Mouse (Mus musculus) forebrain, postnatal 0 days (tissue): Measurements from ENCODE around the gene Enah. TPM values are rescaled to one million over a fixed set of nuclear protein-coding genes. Genes with fewer than 3 reads are reported as not detected.

ENCODE experiments used
- ATAC-seq: fragments of 200-750 bp; cut with Nextera tagmentation; 2 replicates; pipeline ENCODE4 v1.8.0; 2017; ENCODE audit warnings: mild to moderate bottlenecking, moderate library complexity
- DNase-seq: peaks from one replicate; pipeline ENCODE4 v3.0.0-alpha.2; 2015
- H3K27ac ChIP-seq: fragments of 300-500 bp; sonication (generic); 2 replicates; pipeline ENCODE4 v1.5.1; 2014; ENCODE audit warnings: low read depth, mild to moderate bottlenecking, antibody characterized with exemption, low read length, moderate library complexity, mixed read lengths
- H3K27me3 ChIP-seq: fragments of 300-500 bp; sonication (generic); 2 replicates; pipeline ENCODE4 v1.6.1; 2014; ENCODE audit warnings: mild to moderate bottlenecking, low read length, mixed read lengths; ENCODE audit not compliant: insufficient read depth
- H3K36me3 ChIP-seq: fragments of 300-500 bp; sonication (generic); 2 replicates; pipeline ENCODE4 v1.6.1; 2014; ENCODE audit warnings: mild to moderate bottlenecking, moderate library complexity; ENCODE audit not compliant: insufficient read depth
- H3K4me1 ChIP-seq: fragments of 300-500 bp; sonication (generic); 2 replicates; pipeline ENCODE4 v1.6.1; 2014; ENCODE audit warnings: antibody characterized with exemption; ENCODE audit not compliant: insufficient read depth
- H3K4me2 ChIP-seq: fragments of 300-500 bp; sonication (generic); 2 replicates; pipeline ENCODE4 v1.6.1; 2014; ENCODE audit warnings: low read depth, mild to moderate bottlenecking, moderate library complexity
- H3K4me3 ChIP-seq: fragments of 300-500 bp; sonication (generic); 2 replicates; pipeline ENCODE4 v1.5.1; 2014; ENCODE audit warnings: low read depth, low read length, mixed read lengths
- H3K9ac ChIP-seq: fragments of 300-500 bp; sonication (generic); 2 replicates; pipeline ENCODE4 v1.6.1; 2014; ENCODE audit warnings: mild to moderate bottlenecking
- H3K9me3 ChIP-seq: fragments of 300-500 bp; sonication (generic); 2 replicates; pipeline ENCODE4 v1.6.1; 2016; ENCODE audit warnings: low read length
- CTCF ChIP-seq: sonication (generic); IDR thresholded peaks from 2 replicates; pipeline ENCODE4 v1.5.1; 2016; ENCODE audit warnings: antibody characterized with exemption, control low read depth, low read depth
- WGBS: fragments of 180-500 bp; shearing (Covaris S2); extraction: QIAGEN DNeasy Blood & Tissue Kit; methylation state at CpG from one replicate; pipeline ENCODE4 v1.1.7; 2014; 5-methylcytosine and 5-hydroxymethylcytosine counted together
- polyA plus RNA-seq: library from polyadenylated mRNA; unstranded; fragments of >200 nt; fragmentation: Nextera tagmentation; extraction: Ambion mirVana; gene quantifications from 2 replicates; pipeline ENCODE4 v1.2.1, GENCODE M21; 2015
- total RNA-seq: library from RNA; depleted of rRNA; stranded (reverse); fragments of >200 nt; gene quantifications from 2 replicates; pipeline ENCODE4 v1.2.3, GENCODE M21; 2014

Enah gene
- total and polyA plus RNA-seq, 2 experiments from 2014 or later: 16.0 to 88.0 TPM

DNA sequence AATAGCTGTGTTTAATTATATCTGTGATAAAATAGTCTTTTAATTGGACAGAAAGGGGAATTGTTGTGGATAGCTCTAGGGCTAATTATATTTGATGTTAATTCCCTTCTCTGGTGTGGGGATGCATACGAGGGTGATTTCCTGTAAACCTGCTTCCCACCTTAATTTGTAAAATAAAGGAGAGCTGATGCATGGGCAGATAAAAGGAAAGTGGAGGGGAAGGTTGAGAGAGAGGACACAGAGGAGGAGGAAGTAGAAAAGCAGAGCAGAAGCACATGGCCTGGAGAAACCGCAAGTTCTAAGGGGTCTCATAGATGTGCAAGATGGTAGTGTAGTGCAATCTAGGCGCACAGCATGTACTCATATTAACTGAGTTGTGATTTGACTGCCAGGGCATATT, 71.6 kb downstream of the Enah start:
- ATAC-seq (no peak), DNase-seq (no peak)
- no peak overlapping the region for H3K4me3 ChIP-seq
- no peaks in the 10 kb centered on the region for H3K27me3 ChIP-seq
- 87% methylated on average over 3 of the region's 3 CpGs for WGBS
- no peaks in the 10 kb centered on the region for H3K9me3 ChIP-seq
- no peak for TF ChIP-seq CTCF
- no peak overlapping the region for H3K4me2 ChIP-seq
- no peak overlapping the region for H3K9ac ChIP-seq
- H3K27ac ChIP-seq: no peak overlapping the region
- no peaks in the 10 kb centered on the region for H3K36me3 ChIP-seq
- 0 out of 2 replicates have a peak, but pooled peaks cover 3% of the 10 kb centered on the region for H3K4me1 ChIP-seq

DNA sequence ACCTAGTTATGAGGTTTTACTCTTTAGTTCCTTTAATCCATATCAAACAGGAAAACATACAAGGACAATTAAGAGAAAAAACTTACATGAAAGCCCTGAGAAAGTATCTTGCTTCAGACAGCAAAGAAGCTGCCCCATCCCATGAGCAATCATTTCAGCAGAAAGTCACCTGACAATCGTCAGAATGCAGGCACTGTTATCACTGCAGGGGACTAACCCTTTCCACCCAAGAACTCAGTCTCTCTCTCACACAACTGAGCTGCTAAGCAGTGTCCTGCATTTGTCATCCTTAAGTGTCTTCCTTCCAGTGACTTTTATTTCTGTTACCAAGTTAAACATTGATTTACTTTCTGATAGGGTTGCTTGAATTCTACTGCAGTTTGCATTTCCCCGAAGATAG, 82.7 kb downstream of the Enah start:
- no peak for ATAC-seq

DNA sequence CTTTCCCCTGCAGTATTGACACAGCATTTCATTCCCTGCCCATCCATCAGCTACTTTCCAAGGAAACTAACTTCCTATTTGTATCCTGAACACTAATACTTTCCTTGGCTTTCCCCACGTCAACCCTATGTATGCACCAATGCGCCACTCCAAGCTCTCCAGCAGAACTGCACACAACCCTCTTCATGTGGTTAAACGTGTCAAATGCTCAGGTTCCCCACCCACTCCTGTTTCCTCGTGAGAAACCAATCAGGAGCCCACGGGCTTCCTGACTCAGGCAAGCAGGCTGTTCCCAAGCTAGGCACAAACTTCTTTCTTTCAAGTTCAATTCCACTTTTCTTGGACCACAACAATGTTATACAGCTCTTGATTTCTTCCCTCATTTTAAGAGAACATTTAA, 91.4 kb downstream of the Enah start:
- DNase-seq (no peak), ATAC-seq (no peak)
- 75% methylated on average over 5 of the region's 5 CpGs for WGBS
- H3K36me3 ChIP-seq: no peaks in the 10 kb centered on the region
- no peaks in the 10 kb centered on the region for H3K27me3 ChIP-seq
- H3K4me1 ChIP-seq: no peaks in the 10 kb centered on the region
- no peak overlapping the region for H3K27ac ChIP-seq
- no peak for TF ChIP-seq CTCF
- H3K4me2 ChIP-seq: no peak overlapping the region
- no peak overlapping the region for H3K4me3 ChIP-seq
- H3K9me3 ChIP-seq: no peaks in the 10 kb centered on the region
- no peak overlapping the region for H3K9ac ChIP-seq

More for the DNA sequence above, 82.7 kb downstream of the Enah start:
- TF ChIP-seq CTCF: no peak
- no peak overlapping the region for H3K27ac ChIP-seq
- no peak overlapping the region for H3K9ac ChIP-seq
- no peak overlapping the region for H3K4me2 ChIP-seq
- no peak overlapping the region for H3K4me3 ChIP-seq
- DNase-seq: no peak
- H3K9me3 ChIP-seq: no peaks in the 10 kb centered on the region
- 46% methylated on average over 2 of the region's 2 CpGs for WGBS
- H3K36me3 ChIP-seq: no peaks in the 10 kb centered on the region
- no peaks in the 10 kb centered on the region for H3K4me1 ChIP-seq
- H3K27me3 ChIP-seq: no peaks in the 10 kb centered on the region

DNA sequence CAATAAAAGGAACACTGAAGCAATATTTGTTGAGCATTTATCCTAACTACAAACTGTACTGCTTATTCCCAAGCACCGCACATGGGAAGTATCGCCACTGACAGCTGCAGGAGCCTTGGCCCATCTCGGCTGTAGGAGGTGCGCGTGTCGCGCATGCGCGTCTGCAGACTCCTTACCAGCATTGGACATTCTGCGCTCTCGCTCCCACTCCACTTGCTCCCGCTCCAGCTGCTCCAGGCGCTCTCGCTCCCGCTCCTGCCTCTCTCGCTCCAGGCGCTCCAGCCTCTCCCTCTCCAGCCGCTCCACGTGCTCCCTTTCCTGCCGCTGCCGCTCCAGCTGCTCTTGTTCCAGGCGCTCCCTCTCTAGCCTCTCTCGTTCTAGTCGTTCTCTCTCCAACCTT, 96.4 kb downstream of the Enah start:
- ATAC-seq (peak; percentile 36; the same call in 1 of the 2 replicates), DNase-seq (peak; percentile 47)
- no peak overlapping the region for H3K4me3 ChIP-seq
- no peak overlapping the region for H3K27ac ChIP-seq
- H3K4me2 ChIP-seq: no peak overlapping the region
- no peaks in the 10 kb centered on the region for H3K4me1 ChIP-seq
- no peak overlapping the region for H3K9ac ChIP-seq
- TF ChIP-seq CTCF: no peak
- H3K27me3 ChIP-seq: no peaks in the 10 kb centered on the region
- 82% methylated on average over 24 of the region's 24 CpGs for WGBS
- peaks cover 10% of the 10 kb centered on the region for H3K36me3 ChIP-seq
- no peaks in the 10 kb centered on the region for H3K9me3 ChIP-seq

DNA sequence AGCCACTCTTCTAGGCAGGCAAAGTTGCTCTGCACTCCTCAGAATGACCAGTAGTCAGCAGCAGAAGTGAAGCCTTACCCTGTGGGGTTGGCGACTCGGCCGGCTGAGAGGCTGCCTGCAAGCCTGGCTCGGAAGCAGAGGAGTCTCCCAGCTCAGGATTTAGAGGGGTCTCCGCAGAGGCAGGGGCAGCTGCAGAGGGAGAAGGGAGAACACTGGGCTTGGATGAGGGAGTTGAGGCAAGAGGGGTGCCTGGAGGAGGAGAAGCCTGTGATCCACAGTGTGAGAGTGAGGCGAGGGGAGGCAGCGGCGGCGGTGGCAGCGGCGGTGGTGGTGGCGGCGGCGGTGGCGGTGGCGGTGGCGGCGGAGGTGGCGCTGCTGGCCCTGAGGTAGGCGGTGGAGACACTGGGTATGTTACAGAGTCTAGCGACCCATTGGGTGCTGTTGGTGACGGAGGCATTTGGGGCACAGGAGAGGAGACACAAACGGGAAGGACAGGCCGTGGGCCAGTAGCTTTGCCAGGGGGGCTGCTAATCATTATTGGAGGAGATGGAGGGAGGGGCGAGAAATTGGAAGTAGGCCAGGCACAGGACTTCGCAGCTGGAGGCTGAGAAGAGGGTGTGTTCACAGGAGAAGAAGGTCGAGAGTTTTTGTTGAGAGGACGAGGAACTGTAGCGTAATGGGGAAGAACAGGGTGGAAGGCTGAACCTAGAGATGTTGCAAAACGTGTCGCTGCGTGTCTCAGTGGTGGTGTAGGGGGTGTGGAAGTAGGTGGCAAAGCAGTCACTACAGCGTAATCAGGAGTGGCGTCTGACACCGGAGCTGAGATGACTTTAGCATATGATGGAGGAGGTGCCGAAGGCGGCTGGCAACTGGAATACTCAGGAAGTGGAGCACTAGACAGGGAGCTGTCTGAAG, 98.0 kb downstream of the Enah start:
- no peak for DNase-seq
- Histone ChIP-seq H3K36me3 (peaks cover 13% of the 10 kb centered on the region), H3K4me3 (no peak overlapping the region), H3K27me3 (no peaks in the 10 kb centered on the region), H3K9ac (no peak overlapping the region), H3K4me2 (no peak overlapping the region), H3K27ac (no peak overlapping the region), H3K4me1 (no peaks in the 10 kb centered on the region), H3K9me3 (no peaks in the 10 kb centered on the region)
- TF ChIP-seq CTCF: peak; percentile 40; the same call in 1 of the 2 replicates
- 79% methylated on average over 37 of the region's 37 CpGs for WGBS
- ATAC-seq: no peak

DNA sequence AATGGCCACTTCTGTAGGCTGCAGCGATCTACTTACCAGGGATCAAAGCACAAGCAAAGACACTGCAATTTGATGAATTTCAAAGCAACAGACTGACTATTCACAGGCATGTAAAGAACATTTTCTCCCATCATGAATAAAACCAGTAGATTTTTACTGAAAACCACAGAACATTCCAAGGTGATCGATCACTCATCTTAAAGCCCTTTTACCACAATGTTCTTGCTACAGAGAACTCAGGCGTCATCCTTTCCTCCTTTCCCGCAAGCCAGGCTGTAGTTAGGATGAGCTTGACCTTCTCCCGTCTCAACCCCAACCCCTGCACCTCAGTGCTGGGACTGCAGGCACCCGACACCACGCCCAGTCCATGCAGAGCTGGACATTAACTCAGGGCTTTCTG, 107.9 kb downstream of the Enah start:
- no peak overlapping the region for H3K27ac ChIP-seq
- TF ChIP-seq CTCF: no peak
- no peak overlapping the region for H3K4me2 ChIP-seq
- DNase-seq: no peak
- no peaks in the 10 kb centered on the region for H3K4me1 ChIP-seq
- no peaks in the 10 kb centered on the region for H3K27me3 ChIP-seq
- WGBS: 96% methylated on average over 7 of the region's 7 CpGs
- H3K9ac ChIP-seq: no peak overlapping the region
- ATAC-seq: no peak
- peaks cover 20% of the 10 kb centered on the region; the same call in 1 of the 2 replicates for H3K36me3 ChIP-seq
- no peak overlapping the region for H3K4me3 ChIP-seq
- no peaks in the 10 kb centered on the region for H3K9me3 ChIP-seq

DNA sequence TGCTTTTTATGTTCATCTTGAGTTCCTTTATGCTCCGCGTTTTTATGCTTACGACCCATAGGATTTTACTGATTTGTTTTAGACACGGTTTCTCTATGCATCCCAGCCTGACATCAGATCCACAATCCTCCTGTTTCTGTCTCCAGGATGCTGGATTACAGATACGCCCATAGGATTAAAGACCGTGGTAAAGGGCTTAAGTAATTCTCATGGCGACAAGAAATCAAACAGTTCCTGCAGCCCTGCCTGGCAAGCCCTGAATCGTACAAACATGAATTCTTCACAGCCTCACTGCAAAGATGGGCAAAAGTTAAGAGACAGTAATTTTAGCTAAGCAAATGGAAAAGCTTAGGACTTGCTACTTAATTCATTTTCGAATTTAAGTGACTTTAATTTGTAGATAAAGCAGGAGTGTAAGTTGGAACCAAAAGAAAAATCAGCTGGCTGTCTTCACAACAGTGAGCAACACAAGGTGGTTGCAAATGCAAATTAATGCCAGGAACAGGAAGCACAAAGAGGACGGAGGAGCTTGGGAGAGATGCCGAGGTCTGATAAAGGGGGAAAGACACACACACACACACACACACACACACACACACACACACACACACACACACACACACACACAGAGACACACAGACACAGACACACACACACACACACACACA, 118.0 kb downstream of the Enah start:
- no peaks in the 10 kb centered on the region for H3K9me3 ChIP-seq
- no peak for TF ChIP-seq CTCF
- no peak for ATAC-seq
- H3K27me3 ChIP-seq: no peaks in the 10 kb centered on the region
- no peak for DNase-seq
- no peak overlapping the region for H3K9ac ChIP-seq
- 62% methylated on average over 11 of the region's 11 CpGs for WGBS
- no peaks in the 10 kb centered on the region for H3K4me1 ChIP-seq
- H3K4me3 ChIP-seq: no peak overlapping the region
- H3K27ac ChIP-seq: no peak overlapping the region
- no peak overlapping the region for H3K4me2 ChIP-seq
- H3K36me3 ChIP-seq: peaks cover 23% of the 10 kb centered on the region
